Mouse (Mus musculus) brain, embryonic 14.5 days (tissue): ENCODE measurements around the gene Rgl3. TPM values are rescaled to one million over a fixed set of nuclear protein-coding genes. Genes with fewer than 3 reads are reported as not detected.
A peak's percentile ranks its signal among the peaks of the same experiment; 100 is the strongest.

Experiments used
- DNase-seq: peaks from one replicate; pipeline ENCODE4 v3.0.0-alpha.2; 2011; ENCODE audit warnings: low read depth
- CTCF ChIP-seq: fragments of 200-500 bp; IDR thresholded peaks from 2 replicates; pipeline ENCODE4 v1.5.1; 2012; ENCODE audit warnings: inconsistent platforms, mild to moderate bottlenecking, moderate library complexity, borderline replicate concordance; ENCODE audit not compliant: insufficient read depth, insufficient read length; ENCODE audit errors: extremely low read depth
- POLR2A ChIP-seq: fragments of 200-500 bp; IDR thresholded peaks from 2 replicates; pipeline ENCODE4 v1.6.1; 2012; ENCODE audit warnings: mild to moderate bottlenecking, inconsistent platforms, borderline replicate concordance; ENCODE audit not compliant: poor library complexity, insufficient read depth, insufficient read length, severe bottlenecking; ENCODE audit errors: extremely low read depth
- polyA plus RNA-seq: library from polyadenylated mRNA; depleted of rRNA; stranded (reverse); fragments of >200 nt; gene quantifications from 2 replicates; pipeline ENCODE4 v1.2.3, GENCODE M21; 2012

The Rgl3 gene
- polyA plus RNA-seq, 1 experiment: 1.8 TPM

- TF ChIP-seq CTCF (no peak), POLR2A (no peak)
These were observed 53.6 kb downstream of the Rgl3 start for GRCm38 (mm10) chr9:21935466-21936131.

GRCm38 (mm10) chr9:21934021-21934420 is 55.2 kb downstream of the Rgl3 start:
- DNase-seq: no peak
- TF ChIP-seq POLR2A (no peak), CTCF (no peak)

More at GRCm38 (mm10) chr9:21935466-21936131, 53.6 kb downstream of the Rgl3 start:
- DNase-seq: no peak

GRCm38 (mm10) chr9:21932445-21933137 is 56.7 kb downstream of the Rgl3 start:
- TF ChIP-seq CTCF (no peak), POLR2A (no peak)
- DNase-seq: no peak

GRCm38 (mm10) chr9:21932006-21932405 is 57.2 kb downstream of the Rgl3 start:
- no peak for DNase-seq

GRCm38 (mm10) chr9:21929208-21929607 is 60.0 kb downstream of the Rgl3 start:
- TF ChIP-seq CTCF (no peak), POLR2A (no peak)
- no peak for DNase-seq

More at GRCm38 (mm10) chr9:21932006-21932405, 57.2 kb downstream of the Rgl3 start:
- TF ChIP-seq CTCF: no peak
- no peak for TF ChIP-seq POLR2A

- peak; percentile 98 for DNase-seq
- peak; percentile 63; the same call in 1 of the 2 replicates for TF ChIP-seq POLR2A
- TF ChIP-seq CTCF: no peak
These were observed 62.0 kb downstream of the Rgl3 start, which contains the start of the genes Ccdc159 and Tmem205 for GRCm38 (mm10) chr9:21927208-21927753. Ccdc159 (plus strand) TSS chr9:21927471. Tmem205 (minus strand) TSS chr9:21927556.

GRCm38 (mm10) chr9:21926784-21927183 is 62.5 kb downstream of the Rgl3 start:
- DNase-seq: peak; percentile 33
- no peak for TF ChIP-seq POLR2A
- no peak for TF ChIP-seq CTCF

GRCm38 (mm10) chr9:21926155-21926554 is 63.1 kb downstream of the Rgl3 start:
- TF ChIP-seq CTCF (no peak), POLR2A (no peak)
- no peak for DNase-seq

- TF ChIP-seq CTCF (no peak), POLR2A (no peak)
- DNase-seq: no peak
These were observed 63.7 kb downstream of the Rgl3 start for GRCm38 (mm10) chr9:21925506-21925905.

GRCm38 (mm10) chr9:21925034-21925433 is 64.2 kb downstream of the Rgl3 start:
- DNase-seq: no peak
- TF ChIP-seq POLR2A: no peak
- TF ChIP-seq CTCF: no peak

- DNase-seq: no peak
- TF ChIP-seq CTCF (no peak), POLR2A (no peak)
These were observed 65.2 kb downstream of the Rgl3 start for GRCm38 (mm10) chr9:21924099-21924493.

- TF ChIP-seq POLR2A: no peak
- TF ChIP-seq CTCF: no peak
- DNase-seq: no peak
These were observed 65.7 kb downstream of the Rgl3 start for GRCm38 (mm10) chr9:21923490-21924098.
